8 mouse cellular contexts compared by ENCODE assay signal in the genomic region with DNA sequence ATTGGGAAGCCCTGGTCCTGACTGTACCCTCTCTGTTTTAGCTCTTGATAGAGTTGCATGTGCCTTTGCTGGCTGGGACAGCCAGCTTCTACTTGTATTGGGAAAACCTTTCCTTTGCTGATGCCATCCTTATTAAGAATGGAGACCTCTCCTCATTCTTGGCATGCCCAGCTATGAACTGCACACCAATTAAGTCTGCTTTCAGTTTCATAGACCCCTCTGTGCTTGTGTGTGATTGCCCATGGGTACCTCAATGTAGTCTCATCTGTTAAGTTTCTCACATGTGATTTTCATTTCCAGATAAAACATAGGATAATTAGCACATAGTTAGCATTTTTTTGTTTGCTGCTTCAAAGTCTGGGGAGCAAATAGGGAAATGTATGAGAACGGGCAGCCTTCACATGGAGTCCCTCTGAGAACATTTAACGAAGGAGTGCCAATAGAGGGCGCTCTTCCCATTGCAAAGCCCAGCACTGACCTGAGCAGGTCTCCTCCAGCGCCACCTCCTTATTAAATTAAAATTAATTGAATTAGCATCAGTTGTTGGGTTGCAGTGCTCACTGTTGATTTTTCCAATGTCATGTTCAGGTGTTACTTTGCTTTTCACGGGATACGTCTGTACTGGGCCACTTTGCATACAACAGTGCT.
DNase-seq lines count a peak whose midpoint lies in the region; ATAC-seq and TF ChIP-seq lines count a peak whose summit lies in the region.

No protein-coding gene starts in this region.

- H3K4me1 ChIP-seq in forebrain, embryonic 12.5 days: no peaks in the 10 kb centered on the region
- no peaks in the 10 kb centered on the region for H3K4me1 ChIP-seq in lung, embryonic 15.5 days
- H3K4me1 ChIP-seq in thymus, adult 2 months (replicated peaks; ENCODE audit: control insufficient read depth, insufficient read depth, low read length): no peaks in the 10 kb centered on the region

- no peak overlapping the region for H3K4me3 ChIP-seq in forebrain, embryonic 12.5 days (replicated peaks)
- H3K4me3 ChIP-seq in lung, embryonic 15.5 days: no peak overlapping the region
- H3K4me3 ChIP-seq in thymus, adult 2 months (ENCODE audit: control insufficient read depth, insufficient read depth, low read length): no peak overlapping the region

- no peak overlapping the region for H3K27ac ChIP-seq in forebrain, embryonic 12.5 days
- no peak overlapping the region for H3K27ac ChIP-seq in lung, embryonic 15.5 days
- H3K27ac ChIP-seq in thymus, adult 2 months (ENCODE audit: control insufficient read depth, insufficient read depth, low read length): no peak overlapping the region

- peak; percentile 86 for ATAC-seq in forebrain, embryonic 12.5 days (ENCODE audit: low FRiP score)
- peak; percentile 91 to 94 for ATAC-seq in hematopoietic stem cell, adult 5-6 weeks (replicated peaks in 1 of 2; ENCODE audit: insufficient read depth in 1 of 2, low FRiP score in 2 of 2, low TSS enrichment in 1 of 2, low read depth in 1 of 2, poor library complexity in 2 of 2, severe bottlenecking in 2 of 2)
- peak; percentile 67; the same call in 1 of the 2 replicates for ATAC-seq in lung, embryonic 15.5 days (ENCODE audit: borderline replicate concordance, extremely low read depth, low FRiP score, low TSS enrichment)
- ATAC-seq in neutrophil, adult 5-6 weeks (ENCODE audit: extremely low read depth, insufficient number of reproducible peaks, low FRiP score, poor library complexity, severe bottlenecking): 0 out of 2 replicates have a peak, but pooled peaks have one; percentile 72

- no peaks in the 10 kb centered on the region for H3K27me3 ChIP-seq in forebrain, embryonic 12.5 days
- no peaks in the 10 kb centered on the region for H3K27me3 ChIP-seq in lung, embryonic 15.5 days
- H3K27me3 ChIP-seq in thymus, adult 2 months (ENCODE audit: control insufficient read depth, insufficient read depth, low read length): no peaks in the 10 kb centered on the region

- TF ChIP-seq POLR2A in thymus, adult 2 months (IDR thresholded peaks at IDR 0.05; ENCODE audit: control insufficient read depth, extremely low read depth, insufficient read depth, low read length, poor library complexity): no peak

- no peak overlapping the region for H3K9ac ChIP-seq in forebrain, embryonic 12.5 days
- H3K9ac ChIP-seq in lung, embryonic 15.5 days: no peak overlapping the region

- no peaks in the 10 kb centered on the region for H3K9me3 ChIP-seq in forebrain, embryonic 12.5 days
- H3K9me3 ChIP-seq in lung, embryonic 15.5 days: no peaks in the 10 kb centered on the region

- no peak overlapping the region for H3K4me2 ChIP-seq in forebrain, embryonic 12.5 days
- no peak overlapping the region for H3K4me2 ChIP-seq in lung, embryonic 15.5 days

- peak; percentile 44; the same call in 1 of the 2 replicates for TF ChIP-seq CTCF in thymus, adult 2 months (IDR thresholded peaks at IDR 0.05; ENCODE audit: borderline replicate concordance, control insufficient read depth, extremely low read depth, insufficient read depth, low read length, poor library complexity)

- peaks cover 11% of the 10 kb centered on the region; the same call in 1 of the 2 replicates for H3K36me3 ChIP-seq in forebrain, embryonic 12.5 days (replicated peaks)
- H3K36me3 ChIP-seq in lung, embryonic 15.5 days: 0 out of 2 replicates have a peak, but pooled peaks cover 3% of the 10 kb centered on the region
- no peaks in the 10 kb centered on the region for H3K36me3 ChIP-seq in thymus, adult 2 months (ENCODE audit: control insufficient read depth, insufficient read depth, low read length)

- 30% methylated on average over 6 of the region's 6 CpGs for WGBS in forebrain, embryonic 12.5 days
- WGBS in lung, embryonic 15.5 days: 22% methylated on average over 6 of the region's 6 CpGs
- WGBS in thymus, adult 2 months: 36% methylated on average over 6 of the region's 6 CpGs

- DNase-seq in ES-CJ7 (ENCODE audit: low read depth, low spot score): peak; percentile 46
- peak; percentile 20 for DNase-seq in c-Kit-negative CD71-positive TER-119-positive erythroid progenitor cells, embryonic 14.5 days (ENCODE audit: low read depth, low spot score)
- peak; percentile 38 to 77 for DNase-seq in layer of hippocampus, adult 18-20 months (ENCODE audit: low spot score in 2 of 2)
- peak; percentile 55 for DNase-seq in thymus, adult 2 months
